Mouse (Mus musculus): ENCODE measurements around the gene Ly6g6f. TPM values are rescaled to one million over a fixed set of nuclear protein-coding genes. Genes with fewer than 3 reads are reported as not detected.

The Ly6g6f gene
- polyA plus RNA-seq, 1 experiment from 2014 or later: 1.0 TPM

DNA sequence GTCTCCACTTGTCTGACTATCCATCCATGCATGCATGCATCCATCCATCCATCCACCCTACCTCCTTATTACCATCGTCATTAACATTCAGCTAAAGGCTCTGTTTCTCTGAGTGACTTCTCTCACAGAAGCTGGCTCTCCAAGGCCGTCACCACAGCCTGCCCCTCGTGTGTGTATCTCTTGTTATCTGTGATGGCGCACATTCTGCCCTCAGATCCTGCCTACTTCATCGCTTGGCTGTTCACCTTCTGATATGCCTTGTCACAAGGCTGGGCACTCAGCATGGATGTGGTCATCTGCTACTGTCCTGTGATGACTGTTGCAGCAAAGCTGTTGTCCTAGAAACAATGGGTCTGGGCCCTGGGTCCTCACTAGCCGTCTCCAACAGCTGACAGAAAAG lies 19.3 kb upstream of the Ly6g6f start:
- H3K9ac ChIP-seq: peak overlapping the region; percentile 50; the same call in 1 of the 2 replicates
- H3K27ac ChIP-seq (replicated peaks): no peak overlapping the region
- ATAC-seq (ENCODE audit: extremely low read depth, insufficient number of reproducible peaks, low FRiP score, low TSS enrichment): no peak
- 48% methylated on average over 6 of the region's 6 CpGs for WGBS
- H3K4me1 ChIP-seq: peaks cover 30% of the 10 kb centered on the region
- H3K36me3 ChIP-seq: peaks cover 41% of the 10 kb centered on the region
- H3K27me3 ChIP-seq (replicated peaks): no peaks in the 10 kb centered on the region
- no peak overlapping the region for H3K4me2 ChIP-seq
- H3K4me3 ChIP-seq: no peak overlapping the region
- H3K9me3 ChIP-seq: no peaks in the 10 kb centered on the region

GRCm38 (mm10) chr17:35104079-35104478 lies 18.7 kb upstream of the Ly6g6f start:
- no peaks in the 10 kb centered on the region for H3K9me3 ChIP-seq
- no peak overlapping the region for H3K4me2 ChIP-seq
- peaks cover 30% of the 10 kb centered on the region for H3K4me1 ChIP-seq
- no peak overlapping the region for H3K27ac ChIP-seq (replicated peaks)
- no peak overlapping the region for H3K4me3 ChIP-seq
- H3K9ac ChIP-seq: no peak overlapping the region
- H3K27me3 ChIP-seq (replicated peaks): no peaks in the 10 kb centered on the region
- ATAC-seq (ENCODE audit: extremely low read depth, insufficient number of reproducible peaks, low FRiP score, low TSS enrichment): no peak
- peaks cover 48% of the 10 kb centered on the region for H3K36me3 ChIP-seq
- WGBS: 79% methylated on average over 7 of the region's 7 CpGs

GRCm38 (mm10) chr17:35103221-35103690 lies 17.8 kb upstream of the Ly6g6f start:
- H3K27ac ChIP-seq (replicated peaks): peak overlapping the region; percentile 42
- WGBS: 41% methylated on average over 6 of the region's 6 CpGs
- H3K9ac ChIP-seq: peak overlapping the region; percentile 50; the same call in 1 of the 2 replicates
- no peak overlapping the region for H3K4me2 ChIP-seq
- H3K27me3 ChIP-seq (replicated peaks): no peaks in the 10 kb centered on the region
- peaks cover 56% of the 10 kb centered on the region for H3K36me3 ChIP-seq
- ATAC-seq (ENCODE audit: extremely low read depth, insufficient number of reproducible peaks, low FRiP score, low TSS enrichment): no peak
- H3K4me1 ChIP-seq: peaks cover 30% of the 10 kb centered on the region
- H3K4me3 ChIP-seq: no peak overlapping the region
- no peaks in the 10 kb centered on the region for H3K9me3 ChIP-seq

DNA sequence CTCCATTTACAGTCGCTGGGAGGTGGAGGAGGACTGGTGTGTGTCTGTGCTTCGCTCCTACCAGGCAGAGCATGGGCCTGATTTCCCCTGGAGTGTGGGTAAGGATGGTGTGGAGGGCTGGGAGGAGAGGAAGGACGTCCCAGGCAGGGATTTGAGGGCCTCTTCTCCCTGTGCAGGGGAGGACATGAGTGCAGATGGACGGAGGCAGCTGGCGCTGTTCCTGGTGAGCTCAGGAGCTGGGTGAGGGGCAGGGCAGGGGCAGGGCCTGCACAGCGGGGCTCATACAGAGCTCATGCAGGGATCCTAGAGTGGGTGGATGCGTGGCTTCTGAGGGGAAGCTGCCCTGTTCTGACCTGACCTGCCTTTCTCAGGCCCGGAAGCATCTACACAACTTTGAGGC lies 16.9 kb upstream of the Ly6g6f start:
- peaks cover 30% of the 10 kb centered on the region for H3K4me1 ChIP-seq
- peak overlapping the region; percentile 13; the same call in 1 of the 2 replicates for H3K27ac ChIP-seq (replicated peaks)
- H3K4me2 ChIP-seq: no peak overlapping the region
- peak overlapping the region; percentile 29 for H3K9ac ChIP-seq
- H3K4me3 ChIP-seq: no peak overlapping the region
- no peaks in the 10 kb centered on the region for H3K9me3 ChIP-seq
- peaks cover 66% of the 10 kb centered on the region for H3K36me3 ChIP-seq
- ATAC-seq (ENCODE audit: extremely low read depth, insufficient number of reproducible peaks, low FRiP score, low TSS enrichment): no peak
- no peaks in the 10 kb centered on the region for H3K27me3 ChIP-seq (replicated peaks)
- WGBS: 72% methylated on average over 8 of the region's 8 CpGs

DNA sequence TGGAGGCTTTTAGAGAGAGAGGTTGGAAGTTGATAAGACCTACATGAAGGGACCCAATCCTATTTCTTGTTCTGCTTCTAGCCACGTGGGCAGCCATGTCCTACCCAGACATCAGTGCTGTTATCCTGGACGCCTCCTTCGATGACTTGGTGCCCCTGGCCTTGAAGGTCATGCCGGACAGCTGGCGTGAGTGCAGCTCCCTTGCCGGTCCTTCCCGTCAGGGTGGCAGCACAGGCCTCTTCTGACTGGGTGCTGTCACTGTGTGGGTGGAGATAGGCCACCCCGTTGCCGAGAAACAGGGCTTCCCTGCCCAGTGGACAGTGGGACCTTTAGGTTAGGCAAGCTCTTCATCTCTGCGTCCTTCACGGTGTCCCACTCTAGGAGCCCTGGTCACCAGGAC lies 15.8 kb upstream of the Ly6g6f start:
- H3K27ac ChIP-seq (replicated peaks): 0 out of 2 replicates have a peak overlapping the region, but pooled peaks have one; percentile 13

GRCm38 (mm10) chr17:35100196-35100765 lies 14.9 kb upstream of the Ly6g6f start:
- no peak overlapping the region for H3K4me2 ChIP-seq
- no peak for ATAC-seq (ENCODE audit: extremely low read depth, insufficient number of reproducible peaks, low FRiP score, low TSS enrichment)
- H3K9me3 ChIP-seq: no peaks in the 10 kb centered on the region
- H3K27me3 ChIP-seq (replicated peaks): no peaks in the 10 kb centered on the region
- H3K4me3 ChIP-seq: no peak overlapping the region
- 0 out of 2 replicates have a peak overlapping the region, but pooled peaks have one; percentile 19 for H3K9ac ChIP-seq
- 51% methylated on average over 10 of the region's 10 CpGs for WGBS
- H3K27ac ChIP-seq (replicated peaks): no peak overlapping the region
- peaks cover 86% of the 10 kb centered on the region for H3K36me3 ChIP-seq
- peaks cover 21% of the 10 kb centered on the region for H3K4me1 ChIP-seq

More for the DNA sequence above, 15.8 kb upstream of the Ly6g6f start:
- peaks cover 77% of the 10 kb centered on the region for H3K36me3 ChIP-seq
- WGBS: 83% methylated on average over 11 of the region's 11 CpGs
- H3K9ac ChIP-seq: no peak overlapping the region
- H3K9me3 ChIP-seq: no peaks in the 10 kb centered on the region
- no peak overlapping the region for H3K4me2 ChIP-seq
- peaks cover 28% of the 10 kb centered on the region for H3K4me1 ChIP-seq
- H3K27me3 ChIP-seq (replicated peaks): no peaks in the 10 kb centered on the region
- no peak overlapping the region for H3K4me3 ChIP-seq
- no peak for ATAC-seq (ENCODE audit: extremely low read depth, insufficient number of reproducible peaks, low FRiP score, low TSS enrichment)

GRCm38 (mm10) chr17:35097164-35097655 lies 11.8 kb upstream of the Ly6g6f start:
- no peaks in the 10 kb centered on the region for H3K27me3 ChIP-seq (replicated peaks)
- 83% methylated on average over 12 of the region's 12 CpGs for WGBS
- ATAC-seq (ENCODE audit: extremely low read depth, insufficient number of reproducible peaks, low FRiP score, low TSS enrichment): no peak
- H3K4me1 ChIP-seq: peaks cover 12% of the 10 kb centered on the region
- no peak overlapping the region for H3K27ac ChIP-seq (replicated peaks)
- no peaks in the 10 kb centered on the region for H3K9me3 ChIP-seq
- no peak overlapping the region for H3K4me3 ChIP-seq
- peaks cover 99% of the 10 kb centered on the region for H3K36me3 ChIP-seq
- no peak overlapping the region for H3K4me2 ChIP-seq
- H3K9ac ChIP-seq: no peak overlapping the region

DNA sequence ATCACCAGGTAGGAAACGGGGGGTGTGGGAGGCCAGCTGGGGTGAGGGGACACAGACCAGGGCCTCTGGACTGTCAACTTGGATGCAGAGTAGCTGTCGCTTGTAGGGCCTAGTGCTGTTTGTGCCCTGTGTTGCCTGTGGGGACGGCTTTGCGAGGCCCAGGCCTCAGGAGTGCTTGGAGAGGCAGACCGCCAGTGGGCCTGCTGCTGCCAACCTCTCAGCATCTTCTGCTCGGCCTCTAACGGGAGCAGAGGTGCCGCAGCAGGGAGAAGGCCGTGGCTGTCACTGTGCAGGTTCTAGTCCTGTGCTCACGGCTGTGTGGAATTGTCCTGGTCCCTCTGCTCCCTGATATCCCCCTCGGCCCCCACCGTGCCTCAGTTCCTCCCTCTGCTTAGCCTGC lies 11.2 kb upstream of the Ly6g6f start:
- Histone ChIP-seq H3K4me1 (peaks cover 7% of the 10 kb centered on the region), H3K9ac (peak overlapping the region; percentile 55), H3K27ac (replicated peaks) (no peak overlapping the region), H3K4me3 (no peak overlapping the region), H3K9me3 (no peaks in the 10 kb centered on the region), H3K27me3 (replicated peaks) (no peaks in the 10 kb centered on the region), H3K36me3 (peaks cover 98% of the 10 kb centered on the region), H3K4me2 (no peak overlapping the region; the same call in 1 of the 2 replicates)
- no peak for ATAC-seq (ENCODE audit: extremely low read depth, insufficient number of reproducible peaks, low FRiP score, low TSS enrichment)
- 87% methylated on average over 12 of the region's 12 CpGs for WGBS

GRCm38 (mm10) chr17:35094475-35095365 lies 9.3 kb upstream of the Ly6g6f start:
- Histone ChIP-seq H3K27ac (replicated peaks) (no peak overlapping the region), H3K9ac (0 out of 2 replicates have a peak overlapping the region, but pooled peaks have one; percentile 19)
- 75% methylated on average over 15 of the region's 15 CpGs for WGBS

DNA sequence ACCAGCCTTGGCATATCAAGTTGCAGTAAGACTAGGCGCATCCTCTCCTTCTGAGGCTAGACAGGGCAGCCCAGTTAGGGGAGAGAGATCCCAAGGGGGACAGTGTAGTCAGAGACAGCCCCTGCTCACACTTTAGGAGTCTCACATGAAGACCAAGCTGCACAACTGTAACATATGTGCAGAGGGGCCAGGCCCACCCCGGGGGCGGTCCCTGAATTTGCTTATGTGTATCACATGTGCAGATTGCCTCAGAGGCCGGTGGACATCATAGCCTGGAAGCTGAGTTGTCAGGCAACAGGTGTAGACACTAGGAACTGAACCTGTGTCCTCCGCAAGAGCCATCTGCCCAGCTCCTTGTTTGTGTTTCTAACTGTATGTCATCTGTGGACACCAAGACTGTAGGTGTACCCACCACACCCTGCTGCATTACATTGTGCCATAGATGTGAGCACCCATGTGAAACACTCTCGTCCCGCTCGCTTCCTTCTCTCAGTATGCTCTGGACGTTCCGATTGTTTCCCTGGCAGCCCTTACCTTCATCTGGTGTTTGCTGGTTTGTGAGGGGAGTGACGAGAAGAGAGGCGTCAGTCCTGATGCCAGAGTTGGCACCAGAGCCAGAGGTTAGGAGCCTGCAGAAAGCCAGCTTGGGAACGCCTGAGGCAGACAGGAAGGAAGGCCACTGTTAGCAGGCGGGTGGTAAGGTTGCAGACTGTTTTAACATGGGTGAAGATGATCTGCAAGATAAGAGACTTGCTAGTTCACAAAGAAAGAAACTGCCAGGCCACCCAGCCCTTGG lies 7.2 kb upstream of the Ly6g6f start:
- H3K36me3 ChIP-seq: peaks cover 69% of the 10 kb centered on the region
- H3K27ac ChIP-seq (replicated peaks): no peak overlapping the region
- no peak overlapping the region for H3K4me3 ChIP-seq
- no peak for ATAC-seq (ENCODE audit: extremely low read depth, insufficient number of reproducible peaks, low FRiP score, low TSS enrichment)
- no peaks in the 10 kb centered on the region for H3K27me3 ChIP-seq (replicated peaks)
- H3K9ac ChIP-seq: no peak overlapping the region
- peaks cover 24% of the 10 kb centered on the region for H3K4me1 ChIP-seq
- H3K4me2 ChIP-seq: no peak overlapping the region
- H3K9me3 ChIP-seq: no peaks in the 10 kb centered on the region
- 84% methylated on average over 14 of the region's 14 CpGs for WGBS

More at GRCm38 (mm10) chr17:35094475-35095365, 9.3 kb upstream of the Ly6g6f start:
- ATAC-seq (ENCODE audit: extremely low read depth, insufficient number of reproducible peaks, low FRiP score, low TSS enrichment): no peak
- Histone ChIP-seq H3K27me3 (replicated peaks) (no peaks in the 10 kb centered on the region), H3K4me1 (peaks cover 19% of the 10 kb centered on the region), H3K4me2 (no peak overlapping the region), H3K9me3 (no peaks in the 10 kb centered on the region), H3K36me3 (peaks cover 90% of the 10 kb centered on the region), H3K4me3 (no peak overlapping the region)
